Mouse (Mus musculus): ENCODE results near the gene Kctd12b. TPM values are rescaled to one million over a fixed set of nuclear protein-coding genes. Genes with fewer than 3 reads are reported as not detected.

The Kctd12b gene
- polyA plus RNA-seq (2012; fragmentation: generic; extraction: Trizol): 0.05 TPM

- Histone ChIP-seq H3K36me3 (ENCODE audit: control insufficient read depth, insufficient read depth) (no peaks in the 10 kb centered on the region), H3K79me2 (ENCODE audit: control insufficient read depth, insufficient read depth) (no peaks in the 10 kb centered on the region), H3K27me3 (ENCODE audit: control insufficient read depth, insufficient read depth, insufficient read length) (no peaks in the 10 kb centered on the region), H3K4me3 (no peak within 1 kb of the TSS), H3K4me2 (ENCODE audit: low read depth) (peak within 1 kb of the TSS; percentile 52), H3ac (ENCODE audit: control insufficient read depth, insufficient read length) (no peak within 1 kb of the TSS)
- TF ChIP-seq MYOG (IDR thresholded peaks at IDR 0.05; ENCODE audit: control insufficient read depth in 1 of 3, insufficient read depth in 1 of 3, insufficient read length in 2 of 3, low read depth in 2 of 3): no peak
- no peak for TF ChIP-seq POLR2AphosphoS2 (IDR thresholded peaks at IDR 0.05; ENCODE audit: insufficient read length, low read depth)
- no peak for TF ChIP-seq E2F4 (IDR thresholded peaks at IDR 0.05; ENCODE audit: insufficient read depth)
- TF ChIP-seq TCF12 (IDR thresholded peaks at IDR 0.05; ENCODE audit: insufficient read depth, poor library complexity, severe bottlenecking): no peak
- TF ChIP-seq MYOD1 (IDR thresholded peaks at IDR 0.05; ENCODE audit: control insufficient read depth in 1 of 3, insufficient read length in 2 of 3, low read depth in 2 of 3): no peak
- no peak for TF ChIP-seq MAX (IDR thresholded peaks at IDR 0.05; ENCODE audit: low read depth)
- TF ChIP-seq REST (IDR thresholded peaks at IDR 0.05; ENCODE audit: insufficient read depth, insufficient read length): no peak
- TF ChIP-seq POLR2A (IDR thresholded peaks at IDR 0.05; ENCODE audit: insufficient read length, low read depth): no peak
- TF ChIP-seq CEBPB (IDR thresholded peaks at IDR 0.05; ENCODE audit: insufficient read depth, poor library complexity, severe bottlenecking): no peak
These were observed at the start of gene Kctd12b for GRCm38 (mm10) chrX:153695782-153696395. Kctd12b (minus strand) TSS chrX:153696391.

GRCm38 (mm10) chrX:153742493-153742892, 46.3 kb upstream of the Kctd12b start:
- no peaks in the 10 kb centered on the region for H3K36me3 ChIP-seq (ENCODE audit: control insufficient read depth, insufficient read depth)
- TF ChIP-seq POLR2A (IDR thresholded peaks at IDR 0.05; ENCODE audit: insufficient read length, low read depth): no peak

DNA sequence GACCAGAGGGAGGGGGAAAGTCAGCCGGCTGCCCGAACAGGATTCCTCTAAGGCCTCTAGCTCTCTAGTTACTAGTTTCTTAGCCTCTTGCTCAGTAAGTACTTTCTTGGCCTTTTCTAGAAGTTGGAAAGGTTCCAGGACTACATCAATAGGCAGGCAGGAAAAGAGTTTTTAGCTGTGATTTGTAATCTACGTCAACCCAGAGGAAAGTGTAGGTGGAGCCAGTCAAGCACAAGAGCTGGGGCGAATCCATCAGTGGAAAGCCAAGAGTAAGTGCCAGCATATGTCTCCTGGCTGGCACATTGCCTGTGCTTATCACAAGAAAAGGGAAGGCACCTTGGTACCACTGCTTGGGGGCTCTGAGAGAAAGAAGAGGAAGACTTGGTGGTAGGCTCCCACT, 39.5 kb upstream of the Kctd12b start:
- TF ChIP-seq USF1 (IDR thresholded peaks at IDR 0.05; ENCODE audit: low read depth): no peak
- TF ChIP-seq E2F4 (IDR thresholded peaks at IDR 0.05; ENCODE audit: insufficient read depth): no peak
- no peak for TF ChIP-seq MYOD1 (IDR thresholded peaks at IDR 0.05; ENCODE audit: control insufficient read depth in 1 of 3, insufficient read length in 2 of 3, low read depth in 2 of 3)
- no peak for TF ChIP-seq MAX (IDR thresholded peaks at IDR 0.05; ENCODE audit: low read depth)
- no peak for TF ChIP-seq TCF12 (IDR thresholded peaks at IDR 0.05; ENCODE audit: insufficient read depth, poor library complexity, severe bottlenecking)
- no peak for TF ChIP-seq SRF (IDR thresholded peaks at IDR 0.05; ENCODE audit: control insufficient read depth, insufficient read length, low read depth)
- no peak for TF ChIP-seq CEBPB (IDR thresholded peaks at IDR 0.05; ENCODE audit: insufficient read depth, poor library complexity, severe bottlenecking)
- no peak for TF ChIP-seq REST (IDR thresholded peaks at IDR 0.05; ENCODE audit: insufficient read depth, insufficient read length)
- no peak for TF ChIP-seq POLR2A (IDR thresholded peaks at IDR 0.05; ENCODE audit: insufficient read length, low read depth)
- Histone ChIP-seq H3K4me2 (ENCODE audit: low read depth) (no peak overlapping the region), H3K27me3 (ENCODE audit: control insufficient read depth, insufficient read depth, insufficient read length) (no peaks in the 10 kb centered on the region), H3K79me2 (ENCODE audit: control insufficient read depth, insufficient read depth) (no peaks in the 10 kb centered on the region), H3ac (ENCODE audit: control insufficient read depth, insufficient read length) (no peak overlapping the region), H3K36me3 (ENCODE audit: control insufficient read depth, insufficient read depth) (no peaks in the 10 kb centered on the region), H3K4me3 (no peak overlapping the region)

More at GRCm38 (mm10) chrX:153742493-153742892, 46.3 kb upstream of the Kctd12b start:
- Histone ChIP-seq H3K79me2 (ENCODE audit: control insufficient read depth, insufficient read depth) (no peaks in the 10 kb centered on the region), H3K4me2 (ENCODE audit: low read depth) (no peak overlapping the region), H3ac (ENCODE audit: control insufficient read depth, insufficient read length) (no peak overlapping the region), H3K27me3 (ENCODE audit: control insufficient read depth, insufficient read depth, insufficient read length) (no peaks in the 10 kb centered on the region), H3K4me3 (no peak overlapping the region)

DNA sequence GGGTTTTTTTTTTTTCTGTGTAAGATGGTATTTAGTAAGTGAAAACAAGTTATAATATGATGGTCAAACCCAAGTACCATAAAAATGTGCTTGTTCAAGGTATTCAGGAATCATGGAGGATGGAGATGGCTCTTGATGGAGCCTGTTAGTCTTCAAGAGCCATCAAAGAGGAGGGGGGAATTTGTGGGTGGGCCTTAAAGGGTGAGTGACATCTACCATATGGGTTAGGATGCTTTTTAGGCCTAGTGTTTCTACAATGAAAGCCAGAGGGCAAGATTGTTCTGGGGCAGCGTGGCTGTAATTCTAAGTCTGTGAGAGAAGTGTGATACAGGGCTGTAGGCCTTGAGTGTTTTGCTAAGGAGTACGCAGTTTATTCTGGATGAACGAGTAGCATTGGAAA, 28.2 kb upstream of the Kctd12b start:
- H3K79me2 ChIP-seq (ENCODE audit: control insufficient read depth, insufficient read depth): peaks cover 20% of the 10 kb centered on the region
- no peak overlapping the region for H3ac ChIP-seq (ENCODE audit: control insufficient read depth, insufficient read length)
- peak overlapping the region; percentile 68 for H3K4me2 ChIP-seq (ENCODE audit: low read depth)
- H3K36me3 ChIP-seq (ENCODE audit: control insufficient read depth, insufficient read depth): peaks cover 7% of the 10 kb centered on the region
- TF ChIP-seq POLR2A (IDR thresholded peaks at IDR 0.05; ENCODE audit: insufficient read length, low read depth) (no peak), CEBPB (IDR thresholded peaks at IDR 0.05; ENCODE audit: insufficient read depth, poor library complexity, severe bottlenecking) (no peak), SRF (IDR thresholded peaks at IDR 0.05; ENCODE audit: control insufficient read depth, insufficient read length, low read depth) (no peak), TCF3 (IDR thresholded peaks at IDR 0.05; ENCODE audit: insufficient read length, low read depth) (no peak), TCF12 (IDR thresholded peaks at IDR 0.05; ENCODE audit: insufficient read depth, poor library complexity, severe bottlenecking) (no peak), USF1 (IDR thresholded peaks at IDR 0.05; ENCODE audit: low read depth) (no peak)
- peak overlapping the region; percentile 52 for H3K4me3 ChIP-seq
- no peaks in the 10 kb centered on the region for H3K27me3 ChIP-seq (ENCODE audit: control insufficient read depth, insufficient read depth, insufficient read length)

DNA sequence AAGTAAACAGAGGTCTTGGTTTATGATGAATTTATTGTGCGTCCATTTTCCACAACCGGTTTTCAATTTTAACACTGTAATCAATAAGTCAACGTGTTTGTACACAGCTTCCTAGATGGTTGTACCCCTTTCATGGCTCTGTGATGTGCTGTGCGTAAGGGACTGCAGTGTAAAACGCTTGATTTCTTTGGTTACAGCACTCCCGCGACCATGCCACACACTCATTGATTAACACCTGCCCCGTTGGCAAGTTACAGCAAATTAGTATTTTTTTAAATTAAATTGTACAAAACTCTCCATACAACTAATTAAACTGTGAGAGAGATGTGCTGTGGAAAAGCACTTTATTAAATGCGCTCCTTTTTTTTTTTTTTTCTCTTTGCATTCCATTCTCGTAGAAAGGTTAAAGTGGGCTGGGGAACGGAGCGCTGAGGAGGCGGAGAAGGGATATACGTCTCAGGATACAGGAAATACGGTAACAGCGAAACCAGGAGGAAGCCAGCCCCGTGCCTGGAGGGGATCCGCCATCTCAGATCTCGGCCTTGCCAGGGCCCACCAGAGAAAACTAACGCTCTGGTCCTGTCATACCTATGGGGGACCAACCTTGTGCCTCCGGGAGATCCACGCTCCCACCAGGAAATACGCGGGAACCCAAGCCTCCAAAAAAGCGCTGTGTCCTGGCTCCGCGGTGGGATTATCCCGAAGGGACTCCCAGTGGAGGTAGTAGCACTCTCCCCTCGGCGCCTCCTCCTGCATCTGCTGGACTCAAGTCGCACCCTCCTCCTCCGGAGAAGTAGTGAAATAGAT, 27.1 kb upstream of the Kctd12b start, which contains the start of gene Nbdy:
Nbdy (plus strand) TSS at position 481 of the 807 bp plus-strand sequence.
- peak within 1 kb of the TSS; percentile 83 for H3K4me2 ChIP-seq (ENCODE audit: low read depth)
- peak within 1 kb of the TSS; percentile 52 for H3K4me3 ChIP-seq
- H3ac ChIP-seq (ENCODE audit: control insufficient read depth, insufficient read length): no peak within 1 kb of the TSS
- TF ChIP-seq POLR2A (IDR thresholded peaks at IDR 0.05; ENCODE audit: insufficient read length, low read depth) (peak; percentile 55), MYOG (IDR thresholded peaks at IDR 0.05; ENCODE audit: control insufficient read depth in 1 of 3, insufficient read depth in 1 of 3, insufficient read length in 2 of 3, low read depth in 2 of 3) (no peak)
- H3K79me2 ChIP-seq (ENCODE audit: control insufficient read depth, insufficient read depth): peaks cover 20% of the 10 kb centered on the region
- H3K36me3 ChIP-seq (ENCODE audit: control insufficient read depth, insufficient read depth): peaks cover 3% of the 10 kb centered on the region
- no peaks in the 10 kb centered on the region for H3K27me3 ChIP-seq (ENCODE audit: control insufficient read depth, insufficient read depth, insufficient read length)
